Mouse (Mus musculus) liver, embryonic 14.5 days (tissue): ENCODE measurements around the gene Ephb6. TPM values are rescaled to one million over a fixed set of nuclear protein-coding genes. Genes with fewer than 3 reads are reported as not detected.

Source experiments
- ATAC-seq: fragments of 200-750 bp; cut with Nextera tagmentation; 2 replicates; pipeline ENCODE4 v1.8.0; 2017; ENCODE audit warnings: moderate number of reproducible peaks, mild to moderate bottlenecking, moderate library complexity; ENCODE audit not compliant: insufficient read depth
- DNase-seq, 3 experiments: peaks; one replicate each; pipeline ENCODE4 v3.0.0-alpha.2; 2012 to 2013; ENCODE audit warnings: low read depth in 3 of 3, low spot score in 3 of 3
- H3K27ac ChIP-seq: fragments of 300-500 bp; sonication (generic); 2 replicates; pipeline ENCODE4 v1.5.1; 2014; ENCODE audit warnings: moderate library complexity, mild to moderate bottlenecking, control low read depth, inconsistent platforms
- H3K27me3 ChIP-seq: fragments of 300-500 bp; sonication (generic); 2 replicates; pipeline ENCODE4 v1.6.1; 2014; ENCODE audit warnings: mild to moderate bottlenecking, low read length, moderate library complexity; ENCODE audit not compliant: control insufficient read depth, insufficient read depth
- H3K36me3 ChIP-seq: fragments of 300-500 bp; sonication (generic); replicated peaks from 2 replicates; pipeline ENCODE4 v1.6.1; 2014; ENCODE audit warnings: low read depth; ENCODE audit not compliant: control insufficient read depth, insufficient read depth
- H3K4me1 ChIP-seq, 2 experiments: fragments of 200-500 bp in 1 of 2; fragments of 300-500 bp in 1 of 2; sonication (generic) in 1 of 2; replicated peaks; 2 replicates each; pipeline ENCODE4 v1.6.1; 2012 to 2014; ENCODE audit warnings: antibody characterized with exemption in 1 of 2, inconsistent platforms in 1 of 2, low read length in 1 of 2; ENCODE audit not compliant: control insufficient read depth in 2 of 2, insufficient read depth in 2 of 2
- H3K4me2 ChIP-seq: fragments of 300-500 bp; sonication (generic); 2 replicates; pipeline ENCODE4 v1.6.1; 2014; ENCODE audit warnings: low read depth, mild to moderate bottlenecking, control low read depth, moderate library complexity
- H3K4me3 ChIP-seq, 2 experiments: fragments of 200-500 bp in 1 of 2; fragments of 300-500 bp in 1 of 2; sonication (generic) in 1 of 2; 2 replicates each; pipeline ENCODE4 v1.5.1; 2012 to 2014; ENCODE audit warnings: low read depth in 2 of 2, low read length in 2 of 2, mild to moderate bottlenecking in 2 of 2, control low read depth in 1 of 2, inconsistent platforms in 1 of 2, moderate library complexity in 1 of 2; ENCODE audit not compliant: insufficient read depth in 1 of 2
- H3K9ac ChIP-seq: fragments of 300-500 bp; sonication (generic); replicated peaks from 2 replicates; pipeline ENCODE4 v1.6.1; 2014; ENCODE audit warnings: mild to moderate bottlenecking, control low read depth, moderate library complexity
- H3K9me3 ChIP-seq: fragments of 300-500 bp; sonication (generic); 2 replicates; pipeline ENCODE4 v1.6.1; 2016; ENCODE audit warnings: low read length, mixed read lengths; ENCODE audit not compliant: control insufficient read depth
- CTCF ChIP-seq: IDR thresholded peaks from 2 replicates; pipeline ENCODE4 v1.5.1; 2016; ENCODE audit warnings: antibody characterized with exemption, low read depth, control low read depth
- EP300 ChIP-seq: IDR thresholded peaks from 2 replicates; pipeline ENCODE4 v1.6.1; 2016; ENCODE audit warnings: antibody characterized with exemption, low read depth
- WGBS: fragments of 180-500 bp; shearing (Covaris S2); extraction: QIAGEN DNeasy Blood & Tissue Kit; methylation state at CpG from one replicate; pipeline ENCODE4 v1.1.7; 2014; ENCODE audit not compliant: insufficient replicate concordance; 5-methylcytosine and 5-hydroxymethylcytosine counted together
- polyA plus RNA-seq, 2 experiments: library from polyadenylated mRNA; depleted of rRNA in 1 of 2; stranded (reverse) in 1 of 2; unstranded in 1 of 2; fragments of >200 nt; fragmentation: Nextera tagmentation in 1 of 2; extraction: Ambion mirVana in 1 of 2; gene quantifications; 2 replicates each; pipeline versions ENCODE4 v1.2.1 to v1.2.3; 2012 to 2014

The Ephb6 gene
- polyA plus RNA-seq, 2 experiments: 0.36 to 0.58 TPM

DNA sequence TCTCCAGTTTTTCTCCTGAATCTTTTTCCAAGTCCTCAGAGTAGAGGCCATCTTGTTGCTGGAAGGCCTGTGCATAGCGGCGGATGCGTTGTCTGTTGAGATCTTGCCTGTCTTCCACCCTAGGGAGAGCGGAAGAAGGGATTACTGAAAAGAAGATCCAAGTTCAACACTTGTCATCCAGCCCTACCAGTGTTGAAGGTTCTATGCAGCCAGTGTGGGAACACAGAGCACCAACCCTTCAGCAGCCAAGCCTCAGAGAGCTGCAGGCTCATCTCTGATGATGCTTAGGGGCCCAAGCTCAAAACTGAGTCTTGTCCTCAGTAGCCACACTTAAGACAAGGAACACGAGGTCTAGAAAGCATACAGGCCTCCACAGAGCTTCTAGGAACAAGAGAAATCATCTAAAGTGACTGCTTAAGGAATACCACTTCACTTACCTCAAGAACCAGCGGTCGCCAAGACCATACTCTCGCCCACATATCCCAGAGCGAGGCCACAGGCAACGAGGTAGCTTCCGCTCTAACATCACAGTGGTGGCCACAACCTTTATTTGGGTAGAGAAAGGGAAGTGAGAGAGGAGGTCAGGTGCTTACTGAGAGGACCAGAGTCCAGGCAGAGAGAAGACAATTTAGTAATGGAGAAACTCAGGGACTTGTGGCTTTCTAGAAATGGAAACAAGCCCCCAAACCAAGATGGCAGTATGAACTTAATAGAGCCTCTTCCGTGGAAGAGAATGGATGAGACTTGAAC, 16.1 kb downstream of the Ephb6 start:
- Histone ChIP-seq H3K4me2 (no peak overlapping the region), H3K27me3 (no peaks in the 10 kb centered on the region), H3K4me3 (no peak overlapping the region), H3K9me3 (no peaks in the 10 kb centered on the region), H3K36me3 (no peaks in the 10 kb centered on the region), H3K9ac (no peak overlapping the region), H3K27ac (no peak overlapping the region), H3K4me1 (no peaks in the 10 kb centered on the region)
- WGBS: 73% methylated on average over 12 of the region's 12 CpGs
- DNase-seq: no peak
- TF ChIP-seq CTCF: no peak
- no peak for TF ChIP-seq EP300
- ATAC-seq: no peak

DNA sequence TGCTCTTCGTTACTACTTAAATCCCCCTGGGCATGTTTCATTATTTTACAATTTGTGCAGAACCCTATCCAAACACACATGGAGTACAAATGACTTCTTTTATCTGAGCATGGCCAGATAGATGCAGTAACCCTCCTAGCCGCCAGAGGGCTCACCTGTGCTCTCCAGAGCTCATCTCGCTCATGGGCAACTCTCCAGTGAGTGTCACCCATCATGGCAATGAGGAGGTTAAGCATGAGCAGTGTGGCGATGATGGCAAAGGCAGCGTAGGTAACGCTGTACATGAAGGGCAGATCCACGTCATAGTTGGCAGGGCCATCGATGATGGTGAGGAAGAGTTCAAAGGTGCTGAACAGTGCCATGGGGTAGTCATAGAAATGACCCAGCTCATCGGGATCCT, 17.4 kb downstream of the Ephb6 start:
- Histone ChIP-seq H3K27me3 (no peaks in the 10 kb centered on the region), H3K4me3 (no peak overlapping the region), H3K4me1 (no peaks in the 10 kb centered on the region), H3K36me3 (no peaks in the 10 kb centered on the region), H3K9me3 (no peaks in the 10 kb centered on the region), H3K9ac (no peak overlapping the region), H3K4me2 (no peak overlapping the region), H3K27ac (no peak overlapping the region)
- ATAC-seq: no peak
- 55% methylated on average over 9 of the region's 9 CpGs for WGBS
- peak in 1 of 3 experiments; percentile 12 for DNase-seq
- peak; percentile 92 for TF ChIP-seq CTCF
- no peak for TF ChIP-seq EP300

DNA sequence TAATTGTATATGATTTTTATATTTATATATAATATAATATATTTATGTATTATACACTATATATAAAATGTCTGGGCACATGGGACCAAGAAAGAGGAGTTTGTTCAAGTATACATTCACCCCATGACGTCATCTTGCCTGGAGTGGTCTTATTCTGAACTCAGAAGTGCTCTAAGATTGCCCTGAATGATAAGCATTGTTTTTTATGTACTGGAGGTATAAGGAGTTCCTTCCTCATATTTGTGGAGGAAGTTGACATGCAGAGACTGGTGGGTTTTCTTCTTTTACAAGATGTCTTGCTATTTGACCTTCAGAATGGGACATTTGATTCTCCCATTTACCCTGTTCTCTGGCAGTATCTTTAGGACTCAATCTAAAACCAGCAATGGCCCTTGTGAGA, 22.9 kb downstream of the Ephb6 start:
- DNase-seq (no peak), ATAC-seq (no peak)
- 13% methylated on average over 1 of the region's 1 CpGs for WGBS

DNA sequence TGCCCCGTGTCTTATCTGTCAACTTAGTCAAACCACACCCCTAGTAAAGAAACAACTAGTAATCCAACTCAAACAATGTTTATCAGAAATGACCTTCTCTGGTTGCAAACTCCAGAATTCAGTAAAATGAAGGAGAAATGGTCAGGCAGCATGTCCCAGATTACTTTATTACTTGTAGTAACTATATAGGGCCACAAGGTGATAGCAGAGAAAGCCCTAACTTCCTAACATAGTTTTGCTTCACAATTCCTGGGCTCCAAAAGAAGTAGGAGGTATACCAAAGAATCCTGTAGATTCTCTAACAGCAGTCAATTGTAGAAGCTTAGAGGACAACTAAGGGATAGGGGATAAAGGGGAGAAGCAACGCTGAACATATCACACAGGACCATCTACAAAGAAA, 25.5 kb downstream of the Ephb6 start:
- no peaks in the 10 kb centered on the region for H3K9me3 ChIP-seq
- no peaks in the 10 kb centered on the region for H3K36me3 ChIP-seq
- WGBS: 41% methylated on average over 2 of the region's 2 CpGs
- no peak overlapping the region for H3K27ac ChIP-seq
- TF ChIP-seq EP300 (no peak), CTCF (peak; percentile 18; the same call in 1 of the 2 replicates)
- H3K4me2 ChIP-seq: no peak overlapping the region
- H3K4me1 ChIP-seq: no peaks in the 10 kb centered on the region
- H3K27me3 ChIP-seq: no peaks in the 10 kb centered on the region
- H3K4me3 ChIP-seq: no peak overlapping the region
- H3K9ac ChIP-seq: no peak overlapping the region
- ATAC-seq: no peak
- DNase-seq: no peak

More for the DNA sequence above, 22.9 kb downstream of the Ephb6 start:
- no peaks in the 10 kb centered on the region for H3K27me3 ChIP-seq
- no peak overlapping the region for H3K4me2 ChIP-seq
- no peaks in the 10 kb centered on the region for H3K4me1 ChIP-seq
- no peak overlapping the region for H3K27ac ChIP-seq
- TF ChIP-seq CTCF (no peak), EP300 (no peak)
- H3K9me3 ChIP-seq: no peaks in the 10 kb centered on the region
- H3K36me3 ChIP-seq: no peaks in the 10 kb centered on the region
- H3K9ac ChIP-seq: no peak overlapping the region
- H3K4me3 ChIP-seq: no peak overlapping the region

DNA sequence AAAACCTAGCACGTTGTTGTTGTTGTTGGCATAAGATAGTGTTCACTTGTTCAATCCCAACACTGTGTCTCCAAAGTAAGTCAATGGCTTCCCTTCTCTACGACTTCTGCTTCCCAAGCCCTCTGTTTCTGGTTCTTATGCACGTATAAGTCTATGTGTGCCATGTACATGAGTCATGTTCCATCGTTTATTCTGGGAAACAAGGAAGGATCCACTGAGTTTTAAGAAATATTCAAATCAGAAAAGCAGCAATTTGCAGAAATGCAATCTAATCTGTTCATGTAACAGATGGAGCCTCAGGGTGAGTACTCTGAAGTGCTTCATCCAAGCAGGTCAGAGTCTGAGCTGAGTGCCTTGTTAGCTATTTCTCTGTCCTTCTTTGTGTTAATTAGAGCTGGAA, 26.3 kb downstream of the Ephb6 start:
- H3K4me3 ChIP-seq: no peak overlapping the region
- no peak overlapping the region for H3K4me2 ChIP-seq
- no peak for ATAC-seq
- no peaks in the 10 kb centered on the region for H3K27me3 ChIP-seq
- no peak overlapping the region for H3K27ac ChIP-seq
- no peaks in the 10 kb centered on the region for H3K36me3 ChIP-seq
- H3K9me3 ChIP-seq: no peaks in the 10 kb centered on the region
- no peaks in the 10 kb centered on the region for H3K4me1 ChIP-seq
- DNase-seq: no peak
- WGBS: 56% methylated on average over 4 of the region's 4 CpGs
- no peak for TF ChIP-seq CTCF
- TF ChIP-seq EP300: no peak
- H3K9ac ChIP-seq: no peak overlapping the region
